Mouse (Mus musculus): ENCODE data around the gene Epb42.

- TF ChIP-seq TAL1 (conservative IDR thresholded peaks at IDR 0.05; ENCODE audit: low read depth, low read length) (no peak), CTCF (IDR thresholded peaks at IDR 0.05; ENCODE audit: low read depth, low read length) (no peak), POLR2AphosphoS5 (IDR thresholded peaks at IDR 0.05; ENCODE audit: insufficient replicate concordance, low read depth, low read length) (no peak), GATA1 (IDR thresholded peaks at IDR 0.05; ENCODE audit: borderline replicate concordance, low read length) (no peak), GATA2 (IDR thresholded peaks at IDR 0.05; ENCODE audit: borderline replicate concordance, low read depth, low read length) (no peak)
Observed at GRCm38 (mm10) chr2:121061315-121061714, 24.4 kb upstream of the Epb42 start.
